Mouse (Mus musculus) stomach, postnatal 0 days (tissue): Measurements from ENCODE around the gene Zfp454.

Experiments
- CTCF ChIP-seq: IDR thresholded peaks from 2 replicates; pipeline ENCODE4 v1.5.1; 2016; ENCODE audit warnings: antibody characterized with exemption, low read depth, mild to moderate bottlenecking, moderate library complexity
- EP300 ChIP-seq: optimal IDR thresholded peaks from 2 replicates; pipeline ENCODE3; 2016; ENCODE audit warnings: antibody characterized with exemption

DNA sequence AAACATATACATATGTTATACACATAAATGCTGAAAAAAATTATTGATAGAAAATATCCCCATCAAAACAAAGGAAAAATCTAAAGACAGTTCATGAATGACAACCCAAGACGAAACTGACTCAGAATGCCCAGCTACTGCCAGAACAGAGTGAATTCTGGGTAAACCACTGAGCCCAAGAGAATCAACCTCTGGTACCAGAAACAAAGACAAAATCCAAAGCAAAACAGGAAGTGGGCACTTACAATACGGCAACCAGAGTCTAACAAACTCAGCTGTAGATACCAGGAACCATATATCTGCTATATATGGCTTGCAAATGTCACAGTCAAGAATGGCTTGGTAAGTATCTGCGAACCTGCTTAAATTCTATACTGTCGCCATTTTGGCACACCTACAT is 51.7 kb downstream of the Zfp454 start:
- TF ChIP-seq CTCF (no peak), EP300 (no peak)
